16 mouse cellular contexts compared by ENCODE assay signal in the genomic region with DNA sequence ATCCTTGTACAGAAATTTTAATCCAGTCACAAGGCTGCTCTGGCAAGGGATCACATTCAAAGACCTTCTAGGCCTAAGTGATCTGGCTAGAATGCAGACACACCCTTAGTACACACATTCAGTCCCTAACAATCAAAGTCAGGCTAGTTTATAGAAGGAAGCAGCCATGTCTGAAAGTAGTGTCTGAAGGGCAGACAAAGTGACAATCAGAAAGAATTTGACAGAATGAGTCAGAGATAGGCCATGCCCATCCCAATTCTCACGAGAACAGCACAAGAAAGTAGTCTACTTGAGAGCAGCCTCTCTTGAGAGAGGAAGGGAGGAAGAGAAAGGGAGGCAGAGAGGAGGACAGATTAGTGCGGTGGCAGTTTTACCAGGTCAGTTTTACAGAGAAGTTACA. TPM values are rescaled to one million over a fixed set of nuclear protein-coding genes. Genes with fewer than 3 reads are reported as not detected.
"Had no signal": no experiment of that assay in that cellular context is flagged by ENCODE, and none has a peak within 500 bp of the region (broad histone marks: within the 10 kb centered on the region; RNA-seq: fewer than 3 reads in every experiment).

No protein-coding gene starts in this region.

- ATAC-seq: liver, postnatal 0 days; midbrain, embryonic 16.5 days had no signal

- H3K4me2 ChIP-seq: limb, embryonic 15.5 days; liver, embryonic 13.5 days; lung, embryonic 15.5 days; midbrain, embryonic 12.5 days; neural tube, embryonic 13.5 days had no signal

- H3K4me3 ChIP-seq: left cerebral cortex, adult 2 months; limb, embryonic 15.5 days; liver, embryonic 13.5 days; lung, embryonic 15.5 days; midbrain, embryonic 12.5 days; neural tube, embryonic 13.5 days had no signal

- H3K27ac ChIP-seq: left cerebral cortex, adult 2 months; limb, embryonic 15.5 days; liver, embryonic 13.5 days; lung, embryonic 15.5 days; midbrain, embryonic 12.5 days; neural tube, embryonic 13.5 days had no signal

- H3K9me3 ChIP-seq: limb, embryonic 15.5 days; liver, embryonic 13.5 days; lung, embryonic 15.5 days; midbrain, embryonic 12.5 days; neural tube, embryonic 13.5 days had no signal

- H3K4me1 ChIP-seq: limb, embryonic 15.5 days; liver, embryonic 13.5 days; lung, embryonic 15.5 days; midbrain, embryonic 12.5 days; neural tube, embryonic 13.5 days had no signal

- DNase-seq: kidney, postnatal 10 days; liver, embryonic 13.5 days; liver, postnatal 0 days; right cerebral cortex, postnatal 25 days; thymus, postnatal 14 days had no signal

- H3K9ac ChIP-seq: limb, embryonic 15.5 days; liver, embryonic 13.5 days; liver, postnatal 0 days; lung, embryonic 15.5 days; midbrain, embryonic 12.5 days; neural tube, embryonic 13.5 days had no signal

- H3K27me3 ChIP-seq: limb, embryonic 15.5 days; liver, embryonic 13.5 days; lung, embryonic 15.5 days; midbrain, embryonic 12.5 days; neural tube, embryonic 13.5 days had no signal

RNA-seq across cellular contexts. Expression of gene Lmod2, which starts 24.5 kb away (rescaled TPM):
- total RNA-seq: layer of hippocampus, postnatal 25 days; left cerebral cortex, adult 2 months; left cerebral cortex, postnatal 14 days; megakaryocyte-erythroid progenitor cell, adult 5-6 weeks had no signal
- polyA plus RNA-seq: limb, embryonic 11.5 days; midbrain, embryonic 12.5 days; midbrain, embryonic 16.5 days; small intestine, adult 2 months had no signal
